Mouse (Mus musculus) C2C12 (cell line): ENCODE measurements around the gene Ciz1.

Source experiments
- CTCF ChIP-seq: IDR thresholded peaks from one replicate; pipeline ENCODE4 v1.5.1; 2011; ENCODE audit not compliant: control insufficient read depth, insufficient read depth, insufficient read length
- MAX ChIP-seq: IDR thresholded peaks from one replicate; pipeline ENCODE4 v1.6.1; 2011; ENCODE audit warnings: mild to moderate bottlenecking, control low read depth
- MYOD1 ChIP-seq: IDR thresholded peaks from one replicate; pipeline ENCODE4 v1.6.1; 2011; ENCODE audit warnings: low read depth; ENCODE audit not compliant: control insufficient read depth, insufficient read length

DNA sequence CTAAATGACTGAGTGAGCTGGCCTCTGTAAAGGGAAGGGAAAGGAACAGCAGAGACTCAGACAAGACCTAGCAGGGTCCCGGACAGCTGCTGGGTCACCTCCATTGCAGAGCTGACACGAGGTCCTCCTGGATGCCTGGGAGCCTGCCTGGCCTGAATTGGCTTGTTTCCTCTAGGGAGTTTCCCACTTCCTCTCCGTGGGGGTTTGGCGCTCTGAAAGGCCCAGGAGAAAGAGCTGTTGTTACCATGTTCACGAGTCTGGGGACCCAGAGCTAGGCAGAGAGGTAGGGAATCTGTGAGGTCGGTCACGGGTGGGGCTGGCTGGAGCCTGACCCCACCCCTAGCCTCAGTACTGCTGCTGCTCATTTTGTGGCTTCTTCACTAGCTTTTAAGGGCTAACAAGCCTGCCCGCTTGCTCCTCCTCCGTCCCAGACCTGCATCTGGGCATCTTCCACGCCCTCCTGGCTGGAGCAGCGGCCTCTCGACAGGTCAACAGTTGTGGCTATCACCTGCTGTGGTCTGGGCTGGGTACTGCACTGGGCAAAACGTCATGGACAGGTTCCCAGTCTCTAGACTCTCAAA, 1.6 kb upstream of the Ciz1 start:
- TF ChIP-seq MAX = no peak
- TF ChIP-seq CTCF = no peak
- TF ChIP-seq MYOD1 = no peak
